Mouse (Mus musculus): ENCODE data around the gene Gm10340. TPM values are rescaled to one million over a fixed set of nuclear protein-coding genes. Genes with fewer than 3 reads are reported as not detected.
"Not testable (repeated sequence)": the region's sequence is repeated elsewhere in the genome, so short reads cannot be mapped to it uniquely, and the experiment has no call there.

The Gm10340 gene
- polyA plus RNA-seq (2015; fragmentation: Nextera tagmentation; extraction: Ambion mirVana): not detected in 2 replicates

GRCm38 (mm10) chr14:3133697-3134096, at the start of gene Gm10340:
Gene Gm10340, plus strand, starts transcription at chr14:3133997.
- not testable (repeated sequence) for H3K27ac ChIP-seq; H3K4me3 ChIP-seq (replicated peaks); H3K4me2 ChIP-seq; H3K9me3 ChIP-seq (replicated peaks); H3K36me3 ChIP-seq; DNase-seq; H3K9ac ChIP-seq; H3K27me3 ChIP-seq; ATAC-seq (ENCODE audit: low read depth); H3K4me1 ChIP-seq (replicated peaks)
- 66% methylated on average over 2 of the region's 3 CpGs for WGBS (ENCODE audit: insufficient replicate concordance)

- H3K4me3 ChIP-seq (replicated peaks); H3K9me3 ChIP-seq (replicated peaks); H3K27me3 ChIP-seq; DNase-seq; H3K4me1 ChIP-seq (replicated peaks); ATAC-seq (ENCODE audit: low read depth); H3K4me2 ChIP-seq; H3K27ac ChIP-seq; H3K36me3 ChIP-seq; H3K9ac ChIP-seq: not testable (repeated sequence)
- WGBS (ENCODE audit: insufficient replicate concordance): 74% methylated on average over 21 of the region's 25 CpGs
These were observed 17.7 kb upstream of the Gm10340 start for GRCm38 (mm10) chr14:3116051-3116450.

- H3K27ac ChIP-seq; H3K9ac ChIP-seq; H3K4me2 ChIP-seq; H3K9me3 ChIP-seq (replicated peaks); H3K36me3 ChIP-seq; H3K4me1 ChIP-seq (replicated peaks); H3K4me3 ChIP-seq (replicated peaks); H3K27me3 ChIP-seq; ATAC-seq (ENCODE audit: low read depth); DNase-seq: not testable (repeated sequence)
- no CpG with 5 or more reads among the region's 2 CpGs for WGBS (ENCODE audit: insufficient replicate concordance)
These were observed 54.2 kb downstream of the Gm10340 start, which contains the start of gene Gm5795 for GRCm38 (mm10) chr14:3187955-3188354. Gene Gm5795, plus strand, starts transcription at chr14:3188255.

Other genes starting within 250 kb of the Gm10340 start
- gene Gm2888, start 104.0 kb upstream of the Gm10340 start, polyA plus RNA-seq (2015; fragmentation: Nextera tagmentation; extraction: Ambion mirVana): not detected in 2 replicates
- gene Gm2897, start 84.7 kb upstream of the Gm10340 start, polyA plus RNA-seq (2015; fragmentation: Nextera tagmentation; extraction: Ambion mirVana): 0.12 and 0.14 TPM in 2 replicates
- gene Gm5795, start 54.3 kb downstream of the Gm10340 start, polyA plus RNA-seq (2015; fragmentation: Nextera tagmentation; extraction: Ambion mirVana): not detected in 2 replicates
- gene D830030K20Rik, start 74.5 kb downstream of the Gm10340 start, polyA plus RNA-seq (2015; fragmentation: Nextera tagmentation; extraction: Ambion mirVana): 0.31 and 0.44 TPM in 2 replicates
- gene Gm2956, start 198.6 kb downstream of the Gm10340 start, polyA plus RNA-seq (2015; fragmentation: Nextera tagmentation; extraction: Ambion mirVana): 0.09 TPM in 1 of 2 replicates, not detected in the other

Measured in liver, embryonic 13.5 days (tissue).